ENCODE assay signal across 8 mouse cellular contexts in the genomic region with DNA sequence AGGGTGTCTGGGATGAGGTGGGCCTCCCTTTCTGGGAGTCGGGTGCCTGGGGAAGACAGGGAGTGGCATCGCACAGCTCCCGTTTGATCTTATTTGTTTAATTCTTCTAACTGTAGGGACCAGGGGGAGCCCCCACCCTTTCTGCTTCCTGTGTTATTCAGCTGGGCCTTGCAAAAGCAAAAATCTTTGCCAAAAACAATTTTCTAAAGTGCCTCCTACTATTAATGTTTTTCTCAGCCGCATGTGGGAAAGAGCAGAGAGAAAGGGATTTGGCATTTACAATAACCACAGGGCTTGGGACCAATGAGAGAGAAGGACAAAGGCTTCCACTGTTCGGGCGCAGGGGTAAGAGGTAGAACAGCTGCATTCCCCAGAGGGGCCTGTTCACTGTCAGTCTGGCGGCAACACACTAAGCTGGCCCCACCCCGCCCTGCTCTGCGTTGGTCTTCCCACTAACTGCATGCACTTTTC. TPM values are rescaled to one million over a fixed set of nuclear protein-coding genes. Genes with fewer than 3 reads are reported as not detected.
DNase-seq lines count a peak whose midpoint lies in the region; ATAC-seq and TF ChIP-seq lines count a peak whose summit lies in the region.

No protein-coding gene starts in this region.

- no peaks in the 10 kb centered on the region for H3K9me3 ChIP-seq in hindbrain, postnatal 0 days (ENCODE audit: low read length)
- H3K9me3 ChIP-seq in lung, embryonic 16.5 days (ENCODE audit: control insufficient read depth, low read length) = no peaks in the 10 kb centered on the region

- peak in 1 of 2 experiments; percentile 36 for DNase-seq in layer of hippocampus, adult 2 months (ENCODE audit: low spot score in 2 of 2)
- DNase-seq in layer of hippocampus, postnatal 36 days = no peak
- DNase-seq in brain, embryonic 18.5 days (ENCODE audit: low read depth, low spot score) = peak; percentile 16
- DNase-seq in gastrocnemius, postnatal 14 days = peak; percentile 80
- DNase-seq in hindbrain, postnatal 0 days (ENCODE audit: low spot score) = peak; percentile 50
- peak; percentile 76 for DNase-seq in skeletal muscle tissue, adult 2 months (ENCODE audit: low read depth, low spot score)
- DNase-seq in cerebellum, adult 9-11 months = no peak

- peak; percentile 79 for ATAC-seq in hindbrain, postnatal 0 days
- ATAC-seq in lung, embryonic 16.5 days (ENCODE audit: low read depth) = peak; percentile 93

- H3K27ac ChIP-seq in layer of hippocampus, adult 2 months = peak overlapping the region; percentile 82
- H3K27ac ChIP-seq in hindbrain, postnatal 0 days = peak overlapping the region; percentile 64
- H3K27ac ChIP-seq in lung, embryonic 16.5 days (ENCODE audit: low read length) = peak overlapping the region; percentile 92

- TF ChIP-seq CTCF in layer of hippocampus, adult 2 months (conservative IDR thresholded peaks at IDR 0.05) = no peak
- no peak for TF ChIP-seq CTCF in hindbrain, postnatal 0 days (IDR thresholded peaks at IDR 0.05; ENCODE audit: low read depth)

- H3K36me3 ChIP-seq in hindbrain, postnatal 0 days (ENCODE audit: insufficient read depth, low read length) = no peaks in the 10 kb centered on the region
- no peaks in the 10 kb centered on the region for H3K36me3 ChIP-seq in lung, embryonic 16.5 days (ENCODE audit: control insufficient read depth, insufficient read depth, low read length)

- H3K4me3 ChIP-seq in layer of hippocampus, adult 2 months = no peak overlapping the region
- no peak overlapping the region for H3K4me3 ChIP-seq in hindbrain, postnatal 0 days (ENCODE audit: low read length)
- no peak overlapping the region for H3K4me3 ChIP-seq in lung, embryonic 16.5 days (ENCODE audit: low read length)

- intact Hi-C loops in gastrocnemius, postnatal 14 days (cut with DNase I; ENCODE audit: low total_unique reads) = no loop called here

- H3K4me2 ChIP-seq in hindbrain, postnatal 0 days (ENCODE audit: low read depth, low read length) = no peak overlapping the region
- H3K4me2 ChIP-seq in lung, embryonic 16.5 days (ENCODE audit: low read depth, low read length) = peak overlapping the region; percentile 24; the same call in 1 of the 2 replicates

- WGBS in hindbrain, postnatal 0 days = 33% methylated on average over 9 of the region's 9 CpGs
- 7% methylated on average over 9 of the region's 9 CpGs for WGBS in lung, embryonic 16.5 days

- H3K9ac ChIP-seq in hindbrain, postnatal 0 days (replicated peaks; ENCODE audit: low read length) = no peak overlapping the region
- peak overlapping the region; percentile 40 for H3K9ac ChIP-seq in lung, embryonic 16.5 days (ENCODE audit: low read length)

- 0 out of 2 replicates have a peak, but pooled peaks cover 3% of the 10 kb centered on the region for H3K4me1 ChIP-seq in hindbrain, postnatal 0 days (ENCODE audit: insufficient read depth, low read length)
- H3K4me1 ChIP-seq in lung, embryonic 16.5 days (replicated peaks; ENCODE audit: control insufficient read depth, insufficient read depth, low read length) = peaks cover 21% of the 10 kb centered on the region

- no peaks in the 10 kb centered on the region for H3K27me3 ChIP-seq in hindbrain, postnatal 0 days (ENCODE audit: insufficient read depth, low read length)
- no peaks in the 10 kb centered on the region for H3K27me3 ChIP-seq in lung, embryonic 16.5 days (ENCODE audit: control insufficient read depth, insufficient read depth, low read depth, low read length)

RNA-seq across cellular contexts. Expression of a gene that starts 12.3 kb away (rescaled TPM):
- total RNA-seq in layer of hippocampus, adult 2 months (2021) = 1 to 10 TPM; 1.6 to 2.4 TPM
- total RNA-seq in layer of hippocampus, postnatal 36 days (2021) = 1 to 10 TPM; 1.1 to 1.3 TPM
- 1 to 10 TPM; 6.0 to 8.4 TPM for total RNA-seq in gastrocnemius, postnatal 14 days (2021)
- 0.78 and 1.5 TPM in 2 replicates for total RNA-seq in hindbrain, postnatal 0 days (2014; rRNA removed)
- polyA plus RNA-seq in hindbrain, postnatal 0 days (2015; fragmentation: Nextera tagmentation; extraction: Ambion mirVana) = 1.9 TPM in 2 replicates
- 3.2 and 5.5 TPM in 2 replicates for polyA plus RNA-seq in lung, embryonic 16.5 days (2015; fragmentation: Nextera tagmentation; extraction: Ambion mirVana)

RNA-seq across cellular contexts. Expression of a gene that starts 18.3 kb away (rescaled TPM):
- total RNA-seq in layer of hippocampus, adult 2 months (2021) = 1 to 10 TPM in 1 of 2 experiments, under 1 TPM in 1; 0.82 to 1.4 TPM
- 1 to 10 TPM in 1 of 2 experiments, under 1 TPM in 1; 0.56 to 2.8 TPM for total RNA-seq in layer of hippocampus, postnatal 36 days (2021)
- 1 to 10 TPM in 1 of 2 experiments, under 1 TPM in 1; 0.80 to 1.4 TPM for total RNA-seq in gastrocnemius, postnatal 14 days (2021)
- 1.0 and 1.3 TPM in 2 replicates for total RNA-seq in hindbrain, postnatal 0 days (2014; rRNA removed)
- polyA plus RNA-seq in hindbrain, postnatal 0 days (2015; fragmentation: Nextera tagmentation; extraction: Ambion mirVana) = 0.36 and 0.52 TPM in 2 replicates
- 54.5 and 60.9 TPM in 2 replicates for polyA plus RNA-seq in lung, embryonic 16.5 days (2015; fragmentation: Nextera tagmentation; extraction: Ambion mirVana)

RNA-seq across cellular contexts. Expression of a gene that starts 21.3 kb away (rescaled TPM):
- total RNA-seq in layer of hippocampus, adult 2 months (2021) = 1 to 10 TPM; 5.1 to 5.3 TPM
- total RNA-seq in layer of hippocampus, postnatal 36 days (2021) = 1 to 10 TPM; 4.4 to 5.6 TPM
- 1 to 10 TPM; 2.3 to 3.2 TPM for total RNA-seq in gastrocnemius, postnatal 14 days (2021)
- 11.2 and 14.8 TPM in 2 replicates for total RNA-seq in hindbrain, postnatal 0 days (2014; rRNA removed)
- polyA plus RNA-seq in hindbrain, postnatal 0 days (2015; fragmentation: Nextera tagmentation; extraction: Ambion mirVana) = 8.7 and 8.9 TPM in 2 replicates
- polyA plus RNA-seq in lung, embryonic 16.5 days (2015; fragmentation: Nextera tagmentation; extraction: Ambion mirVana) = 12.9 and 13.5 TPM in 2 replicates

RNA-seq across cellular contexts. Expression of a gene that starts 36.3 kb away (rescaled TPM):
- under 1 TPM; 0.49 to 0.66 TPM for total RNA-seq in layer of hippocampus, adult 2 months (2021)
- total RNA-seq in layer of hippocampus, postnatal 36 days (2021) = under 1 TPM; 0.42 to 0.96 TPM
- 1 to 10 TPM; 1.6 to 2.0 TPM for total RNA-seq in gastrocnemius, postnatal 14 days (2021)
- 0.47 and 0.78 TPM in 2 replicates for total RNA-seq in hindbrain, postnatal 0 days (2014; rRNA removed)
- polyA plus RNA-seq in hindbrain, postnatal 0 days (2015; fragmentation: Nextera tagmentation; extraction: Ambion mirVana) = 0.44 and 0.66 TPM in 2 replicates
- polyA plus RNA-seq in lung, embryonic 16.5 days (2015; fragmentation: Nextera tagmentation; extraction: Ambion mirVana) = 18.3 TPM in 2 replicates

RNA-seq across cellular contexts. Expression of a gene that starts 59.1 kb away (rescaled TPM):
- total RNA-seq in layer of hippocampus, adult 2 months (2021) = 10 to 100 TPM; 22.9 to 24.8 TPM
- total RNA-seq in layer of hippocampus, postnatal 36 days (2021) = 10 to 100 TPM; 23.4 to 27.5 TPM
- total RNA-seq in gastrocnemius, postnatal 14 days (2021) = 1 to 10 TPM; 7.2 to 9.5 TPM
- total RNA-seq in hindbrain, postnatal 0 days (2014; rRNA removed) = 8.6 and 9.8 TPM in 2 replicates
- polyA plus RNA-seq in hindbrain, postnatal 0 days (2015; fragmentation: Nextera tagmentation; extraction: Ambion mirVana) = 3.5 and 4.9 TPM in 2 replicates
- polyA plus RNA-seq in lung, embryonic 16.5 days (2015; fragmentation: Nextera tagmentation; extraction: Ambion mirVana) = 8.6 and 8.8 TPM in 2 replicates

Comparison
In these comparisons a context has a peak if more than half of its experiments do, and no peak if none do; other contexts are left out.
1. DNase-seq: peak in brain, embryonic 18.5 days (single experiment), gastrocnemius, postnatal 14 days (single experiment), hindbrain, postnatal 0 days (single experiment) and skeletal muscle tissue, adult 2 months (single experiment); none in layer of hippocampus, postnatal 36 days (0 of 2) and cerebellum, adult 9-11 months (single experiment).
2. Peak in every context shown above with its lines, with median percentiles within 50 percentile points of each other: H3K27ac ChIP-seq.